Mouse (Mus musculus) common myeloid progenitor, adult 5-6 weeks (primary cell): Measurements from ENCODE around the gene Mmadhc. TPM values are rescaled to one million over a fixed set of nuclear protein-coding genes. Genes with fewer than 3 reads are reported as not detected.

Source experiments
- ATAC-seq: replicated peaks from 2 replicates; pipeline ENCODE4 v1.8.0; 2016; ENCODE audit warnings: low read depth, mild to moderate bottlenecking, moderate TSS enrichment, inconsistent platforms; ENCODE audit not compliant: poor library complexity, severe bottlenecking
- total RNA-seq: library from RNA; stranded (forward); fragments of 200-1000, 187-1606 nt; gene quantifications from 2 replicates; pipeline ENCODE4 v1.2.3, GENCODE M21; 2017

Mmadhc gene
- total RNA-seq, 1 experiment from 2014 or later: 82.7 TPM

- no peak for ATAC-seq
Measured at GRCm38 (mm10) chr2:50268514-50268913, 28.1 kb downstream of the Mmadhc start.

GRCm38 (mm10) chr2:50267046-50267445 lies 29.6 kb downstream of the Mmadhc start:
- no peak for ATAC-seq

GRCm38 (mm10) chr2:50265215-50265785 lies 31.3 kb downstream of the Mmadhc start:
- ATAC-seq: no peak

GRCm38 (mm10) chr2:50264059-50264458 lies 32.5 kb downstream of the Mmadhc start:
- ATAC-seq: no peak

- ATAC-seq: no peak
Measured at GRCm38 (mm10) chr2:50254955-50255354, 41.6 kb downstream of the Mmadhc start.

GRCm38 (mm10) chr2:50248551-50248950 lies 48.0 kb downstream of the Mmadhc start:
- ATAC-seq: no peak

- no peak for ATAC-seq
Measured at GRCm38 (mm10) chr2:50233491-50233890, 63.1 kb downstream of the Mmadhc start.

Other genes with a start within 250 kb of the Mmadhc start
- gene Lypd6, start 230.4 kb downstream of the Mmadhc start, total RNA-seq: 0.53 TPM in 1 of 2 replicates, not detected in the other